Mouse (Mus musculus): Measurements from ENCODE around the gene Aldh3b1.

The Aldh3b1 gene

DNA sequence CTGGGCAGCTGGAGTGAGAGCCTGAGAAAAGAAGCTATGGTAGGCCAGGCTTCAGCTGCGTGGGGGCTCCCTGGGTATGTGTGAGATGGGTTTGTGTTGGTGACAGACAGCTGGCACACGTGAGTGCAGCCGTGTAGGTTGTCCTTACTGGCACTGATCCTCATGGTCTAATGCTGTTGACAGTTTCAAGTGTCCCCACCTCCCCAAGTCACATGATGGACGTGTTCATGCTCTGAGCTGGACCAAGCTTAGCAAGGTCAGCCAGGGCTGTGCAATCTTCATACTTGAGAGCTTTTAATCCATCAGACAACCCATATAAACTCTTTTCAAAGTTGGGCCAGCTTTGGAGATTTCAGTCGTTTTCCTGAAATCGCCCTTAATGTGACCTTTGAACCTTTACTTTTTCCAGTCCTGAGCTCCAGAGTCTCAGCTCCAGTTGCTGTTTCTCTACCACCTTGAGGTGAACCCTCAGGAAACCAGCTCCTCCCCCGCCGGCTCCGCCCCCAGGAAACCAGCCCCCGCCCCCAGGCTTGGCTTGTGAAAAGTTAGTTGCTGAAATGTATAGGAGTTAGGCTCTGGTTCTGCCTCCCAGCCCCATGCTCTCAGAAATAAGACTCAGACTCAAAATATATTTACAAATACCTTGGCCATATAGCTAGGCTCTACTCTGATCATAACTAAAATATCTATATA lies 16.4 kb upstream of the Aldh3b1 start:
- no peak for DNase-seq (ENCODE audit: low spot score in 2 of 2)

DNA sequence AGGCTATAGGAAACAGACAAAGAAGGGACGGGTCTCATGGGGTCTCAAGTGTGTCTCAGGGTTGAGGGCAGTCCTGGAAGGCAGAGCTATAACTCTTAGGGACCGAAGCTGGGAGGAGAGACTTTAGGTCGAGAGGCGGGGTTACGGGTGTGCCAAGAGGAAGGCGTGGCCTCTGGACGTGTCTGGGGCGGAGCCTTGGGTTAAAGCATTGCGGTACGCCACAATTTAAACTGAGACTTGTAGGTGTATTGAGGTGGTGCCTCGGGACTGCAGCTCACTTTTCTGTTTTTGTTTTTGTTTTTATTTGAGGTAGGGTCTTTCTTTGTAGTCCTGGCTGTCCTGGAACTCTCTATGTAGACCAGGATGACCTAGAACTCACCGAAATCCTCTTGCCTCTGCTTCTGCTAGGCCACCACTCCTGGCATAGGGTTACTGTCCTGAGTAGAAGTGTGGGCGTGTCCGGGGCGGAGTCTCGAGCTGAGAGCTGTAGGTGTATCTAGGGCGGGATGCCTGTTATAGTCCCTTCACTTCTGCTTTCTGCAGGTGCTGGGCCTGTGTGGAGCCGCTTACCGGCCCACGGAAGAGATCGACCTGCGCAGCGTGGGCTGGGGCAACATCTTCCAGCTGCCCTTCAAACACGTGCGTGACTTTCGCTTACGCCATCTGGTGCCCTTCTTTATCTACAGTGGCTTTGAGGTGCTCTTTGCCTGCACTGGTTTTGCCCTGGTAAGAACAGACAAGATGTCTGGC lies 13.6 kb upstream of the Aldh3b1 start:
- DNase-seq (ENCODE audit: low spot score in 2 of 2), result no peak

DNA sequence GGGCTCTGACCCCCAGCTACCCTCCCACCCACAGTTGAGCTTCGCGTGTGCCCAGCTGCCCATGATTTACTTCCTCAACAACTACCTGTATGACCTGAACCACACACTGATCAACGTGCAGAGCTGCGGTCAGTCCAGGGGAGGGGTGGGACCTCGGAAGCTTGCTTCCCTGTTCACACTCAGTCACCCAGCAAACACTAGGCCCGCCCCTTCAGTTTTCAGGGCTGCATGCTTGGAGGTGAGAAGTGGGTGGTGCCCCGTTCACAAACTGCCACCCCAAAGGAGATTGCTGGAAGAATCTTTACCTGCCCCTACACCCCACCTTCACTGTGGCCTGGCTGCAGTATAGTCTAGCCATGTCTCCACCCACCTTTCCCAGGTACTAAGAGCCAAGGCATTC lies 12.7 kb upstream of the Aldh3b1 start:
- DNase-seq (ENCODE audit: low spot score in 2 of 2), result no peak

DNA sequence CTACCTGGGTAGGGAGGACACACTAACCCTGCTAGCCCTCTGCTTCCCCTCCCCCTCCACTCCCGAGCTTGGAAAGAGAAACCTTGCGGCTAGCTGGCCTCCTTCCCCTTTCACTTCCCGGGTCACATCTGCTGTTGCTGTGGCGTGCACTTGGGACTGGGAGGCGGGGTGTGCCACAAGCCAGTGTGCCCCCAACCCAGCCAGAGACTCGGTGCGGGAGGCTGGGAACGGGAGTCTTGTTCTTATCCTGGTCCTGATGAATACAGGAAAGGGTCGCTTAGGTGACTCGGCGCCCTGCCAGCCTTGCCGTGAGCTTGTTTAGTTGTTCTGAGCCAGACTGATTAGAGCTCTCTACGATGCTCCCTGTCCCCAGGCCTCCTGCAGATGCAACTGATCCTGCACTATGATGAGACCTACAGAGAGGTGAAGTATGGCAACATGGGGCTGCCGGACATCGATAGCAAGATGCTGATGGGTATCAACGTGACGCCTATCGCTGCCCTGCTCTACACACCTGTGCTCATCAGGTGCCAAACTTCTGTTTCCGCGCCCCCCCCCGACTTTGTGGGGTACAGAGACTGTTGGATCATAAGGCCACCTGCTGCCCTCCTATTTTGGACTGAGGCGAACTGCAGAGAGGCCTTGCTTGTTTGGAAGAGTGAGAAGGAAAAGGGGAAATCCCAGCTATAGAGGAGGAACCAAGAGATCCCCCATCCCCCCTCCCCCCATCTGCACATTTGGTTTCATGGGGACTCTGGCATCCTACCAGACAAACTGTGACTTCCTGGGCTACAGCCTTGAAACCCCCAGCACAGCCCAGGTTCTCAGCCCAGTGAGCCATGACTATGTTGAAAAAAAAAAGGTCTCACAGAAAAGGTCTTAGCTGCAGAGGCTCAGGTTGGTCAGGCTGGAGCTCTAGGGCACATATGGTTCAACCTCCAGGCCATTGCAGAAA lies 6.6 kb upstream of the Aldh3b1 start:
- DNase-seq (ENCODE audit: low spot score in 2 of 2), result no peak

DNA sequence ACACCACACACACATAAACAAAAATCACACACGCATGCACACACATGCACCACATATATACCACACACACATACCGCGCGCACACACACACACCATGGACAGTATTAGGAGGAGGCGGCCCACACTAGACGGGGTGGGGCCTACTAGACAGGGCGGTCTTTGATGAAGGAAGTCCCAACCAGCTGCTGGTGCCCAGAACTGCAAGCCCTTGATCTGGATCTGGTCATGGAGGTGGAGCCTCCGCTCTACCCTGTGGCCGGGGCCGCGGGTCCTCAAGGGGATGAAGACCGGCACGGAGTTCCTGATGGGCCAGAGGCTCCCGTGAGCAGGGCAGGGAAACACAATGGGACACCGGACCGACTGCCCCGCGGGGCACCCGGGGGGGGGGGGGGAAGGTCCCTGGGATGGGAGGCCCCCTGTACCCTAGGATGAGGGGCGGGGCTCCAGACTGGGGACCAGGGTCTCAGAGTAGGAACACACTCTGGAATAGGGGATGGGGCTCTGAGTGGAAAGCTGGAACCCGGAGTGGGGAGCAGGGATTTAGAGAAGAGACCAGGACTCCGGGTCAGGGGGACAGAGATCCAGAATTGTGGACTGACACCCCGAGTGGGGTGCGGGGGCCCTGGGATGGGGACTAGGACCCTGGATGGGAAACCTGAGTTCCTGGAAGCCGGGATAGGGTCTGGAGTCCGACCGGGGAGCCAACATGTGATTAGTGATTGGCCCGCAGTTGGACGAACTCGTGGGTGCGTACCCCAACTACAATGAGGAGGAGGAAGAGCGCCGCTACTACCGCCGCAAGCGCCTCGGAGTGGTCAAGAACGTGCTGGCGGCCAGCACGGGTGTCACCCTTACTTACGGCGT lies 5.7 kb upstream of the Aldh3b1 start, which contains the start of gene Unc93b1:
Unc93b1 (plus strand) TSS at position 155 of the 864 bp plus-strand sequence.
- no peak for DNase-seq (ENCODE audit: low spot score in 2 of 2)

DNA sequence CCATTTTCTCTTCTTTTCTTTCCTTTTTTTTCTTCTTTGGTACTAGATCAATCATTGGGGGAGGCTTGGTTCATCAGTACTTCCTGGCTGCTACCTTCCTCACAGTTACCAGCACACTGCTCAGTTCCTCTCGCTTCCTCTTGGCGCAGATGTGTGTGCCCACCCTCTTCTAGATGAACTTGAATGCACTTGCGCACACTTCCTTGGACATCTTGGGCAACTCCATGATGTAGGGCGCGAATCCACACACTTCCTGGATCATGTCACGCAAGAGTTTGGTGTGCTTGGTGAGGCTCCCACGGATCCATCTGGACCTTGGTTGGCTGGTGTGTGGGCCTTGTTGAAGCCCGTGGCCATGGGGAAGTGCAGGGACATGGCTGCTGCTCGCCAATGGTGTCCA lies 2.1 kb upstream of the Aldh3b1 start:
- no peak for DNase-seq (ENCODE audit: low spot score in 2 of 2)

DNA sequence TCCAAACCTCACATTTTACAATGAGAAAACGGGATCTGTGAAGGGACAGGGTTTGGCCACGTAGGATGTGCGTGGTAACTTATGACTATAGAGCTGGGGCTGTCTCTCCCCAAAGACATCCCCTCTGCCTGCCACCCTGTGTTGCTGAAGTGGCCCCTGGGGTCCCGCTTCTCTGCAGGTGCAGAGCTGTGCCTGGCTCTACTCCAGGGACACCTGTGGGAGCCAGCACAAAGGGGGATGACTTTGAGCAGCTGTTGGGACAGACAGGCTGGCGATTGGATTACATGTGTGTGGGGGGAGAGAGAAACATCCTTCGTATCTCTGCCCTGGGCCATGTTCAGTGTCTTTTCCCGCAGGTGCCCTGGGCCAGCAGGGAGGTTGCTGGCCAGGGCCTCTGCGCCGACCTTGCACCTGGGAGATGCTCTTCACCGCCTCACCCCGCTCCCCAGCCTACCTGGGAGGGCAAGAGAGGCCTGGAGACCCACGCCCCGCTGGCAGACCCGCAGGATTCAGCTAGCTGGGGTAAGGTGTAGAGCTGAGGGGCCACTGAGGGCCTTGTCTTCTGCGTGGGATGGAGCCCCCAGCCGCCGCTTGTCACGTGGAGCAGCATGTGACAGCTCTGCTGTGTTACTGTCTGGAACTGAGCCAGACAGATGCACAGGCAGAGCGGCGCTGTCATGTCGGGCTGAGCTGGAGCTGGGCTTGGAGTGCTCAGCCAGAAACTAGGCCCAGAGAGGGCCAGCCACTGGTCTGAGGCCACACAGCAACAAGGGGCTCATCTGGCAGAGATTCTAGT lies 852 bp upstream of the Aldh3b1 start:
- no peak for DNase-seq (ENCODE audit: low spot score in 2 of 2)

DNA sequence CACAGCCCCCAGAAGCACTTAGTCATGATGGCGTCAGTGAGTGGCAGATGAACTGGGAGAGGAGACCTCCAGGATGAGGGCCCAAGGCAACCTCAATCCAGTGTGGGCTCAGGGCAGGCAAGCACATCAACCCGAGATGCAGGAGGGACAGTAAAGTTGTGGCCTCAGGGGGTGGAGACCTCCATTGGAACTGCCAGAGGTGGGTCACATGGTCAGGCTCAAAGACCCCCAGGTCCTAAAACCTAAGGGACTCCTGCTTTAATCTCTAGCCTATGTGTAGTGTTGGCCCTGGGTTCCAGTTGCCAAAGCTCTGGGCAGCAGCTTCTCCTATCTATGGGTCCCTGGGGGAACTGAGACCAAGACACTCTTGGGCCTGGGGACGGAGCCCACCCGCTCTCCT lies 829 bp downstream of the Aldh3b1 start:
- no peak for DNase-seq (ENCODE audit: low spot score in 2 of 2)

DNA sequence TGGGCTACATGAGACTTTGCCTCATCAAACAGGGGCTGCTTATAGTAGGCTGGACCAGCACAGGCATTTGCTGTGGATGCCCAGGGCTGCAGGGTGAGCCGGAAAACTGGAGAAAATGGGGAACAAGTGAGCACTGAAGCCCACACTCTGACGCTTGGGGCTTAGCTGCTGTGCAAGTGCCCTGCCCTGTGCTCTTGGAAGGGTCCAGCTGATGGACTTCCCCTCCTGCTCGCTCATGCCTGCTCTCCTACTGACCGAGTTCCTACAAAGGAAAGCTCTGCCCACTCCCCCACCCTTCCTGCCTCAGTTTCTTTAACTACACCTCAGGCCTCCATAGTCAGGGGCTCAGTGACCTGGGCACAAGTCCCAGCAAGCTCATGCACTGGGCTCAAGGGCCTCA lies 1.6 kb downstream of the Aldh3b1 start:
- no peak for DNase-seq (ENCODE audit: low spot score in 2 of 2)

DNA sequence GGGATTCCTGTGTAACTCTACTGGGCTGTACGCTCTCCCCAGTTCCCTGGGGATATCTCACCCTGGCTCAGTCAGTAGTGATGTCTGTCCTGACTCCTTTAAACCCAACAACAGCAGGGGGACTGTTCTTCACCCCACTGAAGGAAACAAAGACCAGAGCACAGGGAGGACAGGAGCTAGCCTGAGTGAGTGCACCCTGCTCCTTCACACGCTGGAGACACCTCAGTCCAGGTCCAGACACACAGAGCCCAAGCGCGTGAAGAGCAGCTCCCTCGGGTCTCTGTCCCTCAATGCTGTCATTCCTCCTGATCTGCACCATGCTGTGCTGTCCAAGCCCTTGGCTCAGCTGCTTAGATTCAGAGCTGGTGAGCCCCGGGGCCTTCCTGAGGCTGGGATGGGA lies 2.9 kb downstream of the Aldh3b1 start:
- DNase-seq (ENCODE audit: low spot score in 2 of 2), result no peak

DNA sequence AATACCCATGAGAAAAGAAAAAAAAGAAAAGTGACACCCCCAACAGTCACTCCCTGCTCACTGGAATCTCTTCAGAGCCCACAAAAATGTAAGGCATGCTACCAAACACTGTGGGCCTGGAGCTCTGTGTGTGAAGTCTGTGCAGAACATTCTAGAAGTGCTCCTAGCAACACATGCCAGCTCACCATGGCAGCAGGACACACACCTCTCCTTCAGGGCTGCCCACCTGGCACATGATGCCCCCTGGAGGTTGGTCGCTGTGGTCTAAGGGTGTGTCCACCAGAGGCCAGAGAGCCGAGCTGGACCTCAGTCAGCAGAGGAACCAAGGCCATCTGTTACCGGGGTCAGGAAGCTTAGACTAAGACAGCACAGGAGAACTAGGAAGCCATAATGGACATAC lies 3.3 kb downstream of the Aldh3b1 start:
- no peak for DNase-seq (ENCODE audit: low spot score in 2 of 2)

DNA sequence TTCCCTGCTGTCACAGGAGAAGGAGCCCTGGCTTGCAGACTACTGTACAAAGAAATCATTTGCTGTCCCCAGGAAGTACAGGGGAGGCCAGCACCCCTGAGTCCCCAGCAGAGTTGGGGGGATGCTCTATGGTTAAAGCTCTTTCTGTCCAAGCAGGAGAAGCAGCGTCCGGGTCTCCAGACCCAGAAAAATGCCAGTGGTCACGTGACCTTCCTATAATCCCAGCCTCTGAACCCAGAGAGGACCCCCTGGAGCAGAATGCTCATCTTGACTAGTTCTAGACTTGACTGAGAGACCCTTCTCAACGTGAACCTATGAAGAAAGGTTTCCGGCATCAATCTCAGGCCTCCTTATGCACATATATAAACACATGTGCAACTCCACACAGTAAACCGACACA lies 3.7 kb downstream of the Aldh3b1 start:
- DNase-seq (ENCODE audit: low spot score in 2 of 2), result no peak

DNA sequence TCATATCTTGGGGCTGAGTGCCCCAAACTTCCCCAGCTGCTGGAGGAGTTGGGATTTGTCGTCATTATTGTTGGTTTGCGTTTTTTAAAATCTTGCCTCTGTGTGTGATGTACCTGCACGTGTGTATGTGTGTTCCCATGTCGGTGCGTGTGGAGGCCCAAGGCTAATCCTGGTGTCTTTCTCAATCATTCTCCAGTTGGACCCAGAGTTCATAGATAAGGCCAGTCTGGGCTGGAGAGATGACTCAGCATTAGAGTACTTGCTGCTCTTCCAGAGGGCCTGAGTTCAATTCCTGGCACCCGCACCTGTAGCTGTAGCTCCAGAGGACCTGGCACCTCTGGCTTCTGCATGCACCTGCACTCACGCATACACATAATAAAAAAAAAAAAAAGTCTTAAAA lies 4.7 kb downstream of the Aldh3b1 start:
- DNase-seq (ENCODE audit: low spot score in 2 of 2), result no peak

DNA sequence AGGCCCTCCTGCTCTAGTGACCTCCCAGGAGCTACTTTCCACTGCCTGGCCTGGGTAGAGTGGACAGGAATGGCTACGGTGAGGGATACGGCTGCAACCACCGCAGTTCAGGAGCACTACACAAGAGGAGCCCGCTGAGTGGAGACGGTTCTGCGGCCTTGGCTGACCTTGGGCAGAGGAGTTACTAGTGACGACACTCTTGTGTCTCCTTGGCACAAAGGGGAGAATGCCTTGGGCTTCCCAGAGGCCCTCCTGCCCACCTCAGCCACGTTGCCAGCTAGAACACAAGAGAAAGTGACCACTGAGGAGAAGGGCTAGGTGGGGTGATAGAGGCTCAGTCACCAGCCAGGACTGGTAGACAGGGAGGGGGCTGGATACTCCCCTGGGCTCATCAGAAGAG lies 5.4 kb downstream of the Aldh3b1 start:
- no peak for DNase-seq (ENCODE audit: low spot score in 2 of 2)

DNA sequence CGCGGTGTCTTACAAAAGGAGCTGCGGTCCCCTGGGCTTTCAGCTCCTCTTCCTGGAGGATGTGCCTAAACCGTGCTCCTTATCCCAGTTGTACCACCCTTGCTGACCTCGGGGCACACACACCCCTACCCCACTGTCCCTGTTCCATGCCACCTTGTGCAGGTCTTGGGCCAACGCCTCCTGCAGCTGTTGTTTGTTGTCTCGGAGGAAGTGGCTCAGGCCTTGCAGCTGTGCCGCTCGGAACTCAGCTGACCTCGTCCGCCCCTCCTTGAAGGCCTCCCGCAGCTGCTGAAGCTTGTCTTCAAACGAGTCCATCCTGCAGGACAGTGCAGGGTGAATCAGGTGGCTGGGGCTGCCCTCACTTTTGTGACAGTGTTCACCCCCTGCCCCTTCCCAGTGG lies 6.0 kb downstream of the Aldh3b1 start:
- no peak for DNase-seq (ENCODE audit: low spot score in 2 of 2)

DNA sequence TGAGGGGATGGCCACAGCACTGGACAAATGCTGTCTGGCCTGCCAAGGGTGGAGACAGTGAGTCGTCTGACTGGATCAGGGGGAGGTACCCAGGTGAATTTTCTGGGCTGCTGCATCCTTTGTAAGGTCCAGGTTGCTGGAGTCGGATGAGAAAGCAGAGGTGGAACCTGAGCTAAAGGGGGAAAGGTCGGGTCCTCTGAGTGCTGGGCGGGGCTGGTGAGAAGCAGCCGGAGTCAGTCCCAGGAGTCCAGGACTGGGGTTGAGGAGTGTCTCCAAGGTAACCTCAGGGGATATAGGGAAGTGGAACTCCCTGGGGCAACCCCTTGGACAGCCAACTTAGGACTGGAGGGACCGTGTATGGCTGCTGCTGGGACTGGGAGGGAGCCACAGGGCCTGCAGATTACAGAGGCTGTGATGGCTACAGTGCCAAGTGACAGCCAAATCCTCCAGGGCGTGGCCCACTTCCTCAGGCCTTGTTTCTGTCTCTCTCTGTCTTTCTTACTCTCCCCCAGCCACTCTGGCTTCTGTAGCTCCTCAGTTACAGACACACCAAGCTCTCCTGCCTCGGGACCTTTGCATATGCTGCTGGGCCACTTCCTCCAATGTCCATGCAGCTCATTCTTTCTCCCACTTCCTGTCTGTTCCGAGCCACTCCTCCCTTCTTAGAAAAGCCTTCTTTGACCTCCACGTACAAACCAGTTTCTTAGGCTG lies 6.8 kb downstream of the Aldh3b1 start:
- no peak for DNase-seq (ENCODE audit: low spot score in 2 of 2)

DNA sequence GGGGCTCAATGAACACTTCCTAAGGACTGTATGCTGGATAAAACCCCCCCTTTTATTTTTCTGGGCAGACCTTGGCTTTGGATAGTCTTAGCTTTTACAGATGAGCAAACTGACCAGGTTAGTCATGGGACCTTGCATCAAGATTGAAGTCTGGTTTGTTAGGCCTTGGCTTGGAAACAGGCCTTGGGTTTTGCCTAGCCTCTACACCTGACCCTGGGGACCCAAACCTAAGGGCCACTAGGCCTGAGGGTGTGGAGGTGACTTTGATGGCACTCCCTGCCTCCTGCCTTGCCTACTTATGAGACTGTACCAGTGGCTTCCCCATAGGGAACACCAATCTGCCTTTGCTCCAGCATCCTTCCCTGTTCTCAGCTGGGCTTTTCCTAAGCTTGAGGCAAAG lies 9.7 kb downstream of the Aldh3b1 start:
- DNase-seq (ENCODE audit: low spot score in 2 of 2), result no peak

DNA sequence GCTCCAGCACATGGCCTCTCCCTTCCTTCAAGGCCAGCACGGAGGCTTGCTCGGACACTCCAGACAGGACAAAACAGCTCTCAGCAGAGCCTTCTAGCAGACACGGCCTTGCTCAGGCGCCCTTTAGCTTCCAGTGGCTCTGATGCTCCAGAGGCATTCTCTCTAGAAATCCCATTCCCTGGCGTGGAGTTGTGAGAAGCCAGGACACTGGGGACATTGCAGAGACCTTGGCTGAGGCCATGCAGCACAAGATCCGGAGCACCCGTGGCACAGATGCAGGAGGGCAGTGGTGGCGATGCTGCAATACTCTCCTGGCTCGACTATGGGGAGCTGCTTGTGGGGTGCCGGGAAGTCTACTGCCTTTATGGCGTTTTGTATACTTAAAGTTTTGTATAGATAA lies 12.9 kb downstream of the Aldh3b1 start:
- no peak for DNase-seq (ENCODE audit: low spot score in 2 of 2)

DNA sequence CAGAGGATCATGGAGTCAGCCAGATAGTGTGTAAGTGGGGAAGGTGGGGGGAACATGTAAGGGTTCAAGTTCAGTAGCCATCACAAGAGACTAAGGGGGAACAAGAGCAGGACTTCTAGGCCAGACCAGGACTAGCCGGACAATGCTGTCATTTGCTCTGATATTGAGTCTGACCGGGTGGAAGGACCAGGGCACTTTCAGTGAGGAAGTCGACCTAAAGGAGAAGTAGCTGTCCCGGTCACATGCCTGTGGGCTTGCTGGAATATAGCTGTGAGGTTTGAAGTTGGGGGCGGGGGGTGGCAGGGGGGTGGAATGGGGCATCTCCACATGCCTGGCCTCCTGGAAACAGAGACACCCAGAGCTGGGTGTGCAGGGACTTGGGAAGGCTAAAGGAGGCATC lies 15.1 kb downstream of the Aldh3b1 start:
- DNase-seq (ENCODE audit: low spot score in 2 of 2), result no peak

DNA sequence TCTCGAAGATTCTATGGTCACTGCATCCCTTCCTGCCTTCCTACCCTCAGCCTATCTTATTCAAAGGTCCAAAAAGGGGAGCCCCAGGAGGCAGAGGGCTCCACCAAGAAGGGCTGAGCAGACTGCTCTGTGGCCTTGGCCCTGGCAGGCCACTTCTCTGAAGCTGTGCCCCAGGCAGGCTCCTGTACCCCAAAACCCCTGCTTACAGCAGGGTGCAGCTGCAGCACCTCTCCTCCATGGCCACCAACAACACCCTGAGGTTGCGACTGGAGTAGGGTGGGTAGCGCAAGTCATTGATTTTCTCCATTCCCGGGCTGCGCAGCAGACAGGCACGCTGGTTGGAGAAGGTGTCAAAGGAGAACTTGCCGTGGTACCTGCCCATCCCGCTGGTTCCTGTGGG lies 15.9 kb downstream of the Aldh3b1 start:
- no peak for DNase-seq (ENCODE audit: low spot score in 2 of 2)

Data from frontal cortex, postnatal 25 days (tissue).